Mouse (Mus musculus) neural tube, embryonic 14.5 days (tissue): Measurements from ENCODE around the gene Mbd3. TPM values are rescaled to one million over a fixed set of nuclear protein-coding genes. Genes with fewer than 3 reads are reported as not detected.

Source experiments
- ATAC-seq: fragments of 200-750 bp; cut with Nextera tagmentation; 2 replicates; pipeline ENCODE4 v1.8.0; 2017; ENCODE audit warnings: low read depth, mild to moderate bottlenecking, moderate TSS enrichment, moderate library complexity
- H3K27ac ChIP-seq: fragments of 300-500 bp; sonication (generic); 2 replicates; pipeline ENCODE4 v1.5.1; 2014; ENCODE audit warnings: low read depth, mild to moderate bottlenecking, control low read depth, low read length, moderate library complexity, mixed read lengths
- H3K27me3 ChIP-seq: fragments of 300-500 bp; sonication (generic); 2 replicates; pipeline ENCODE4 v1.6.1; 2014; ENCODE audit warnings: low read length; ENCODE audit not compliant: control insufficient read depth, insufficient read depth
- H3K36me3 ChIP-seq: fragments of 300-500 bp; sonication (generic); 2 replicates; pipeline ENCODE4 v1.6.1; 2014; ENCODE audit warnings: low read length, mixed read lengths; ENCODE audit not compliant: control insufficient read depth, insufficient read depth
- H3K4me1 ChIP-seq: fragments of 300-500 bp; sonication (generic); 2 replicates; pipeline ENCODE4 v1.6.1; 2014; ENCODE audit warnings: low read length; ENCODE audit not compliant: control insufficient read depth, insufficient read depth
- H3K4me2 ChIP-seq: fragments of 300-500 bp; sonication (generic); 2 replicates; pipeline ENCODE4 v1.6.1; 2014; ENCODE audit warnings: mild to moderate bottlenecking, low read depth, low read length, control low read depth
- H3K4me3 ChIP-seq: fragments of 300-500 bp; sonication (generic); 2 replicates; pipeline ENCODE4 v1.5.1; 2014; ENCODE audit warnings: low read depth, low read length, control low read depth, mixed read lengths
- H3K9ac ChIP-seq: fragments of 300-500 bp; sonication (generic); replicated peaks from 2 replicates; pipeline ENCODE4 v1.6.1; 2014; ENCODE audit warnings: low read depth, mild to moderate bottlenecking, control low read depth, low read length, mixed read lengths
- H3K9me3 ChIP-seq: fragments of 300-500 bp; sonication (generic); 2 replicates; pipeline ENCODE4 v1.6.1; 2016; ENCODE audit warnings: low read length; ENCODE audit not compliant: control insufficient read depth
- WGBS: fragments of 180-500 bp; shearing (Covaris S2); extraction: QIAGEN DNeasy Blood & Tissue Kit; methylation state at CpG from one replicate; pipeline ENCODE4 v1.1.7; 2014; 5-methylcytosine and 5-hydroxymethylcytosine counted together
- polyA plus RNA-seq: library from polyadenylated mRNA; unstranded; fragments of >200 nt; fragmentation: Nextera tagmentation; extraction: Ambion mirVana; gene quantifications from 2 replicates; pipeline ENCODE4 v1.2.1, GENCODE M21; 2014

The Mbd3 gene
- polyA plus RNA-seq, 1 experiment from 2014 or later, result 162 TPM

GRCm38 (mm10) chr10:80405481-80406173 is 6.3 kb upstream of the Mbd3 start:
- ATAC-seq, result no peak
- 63% methylated on average over 10 of the region's 10 CpGs for WGBS
- no peaks in the 10 kb centered on the region for H3K9me3 ChIP-seq
- H3K4me2 ChIP-seq, result peak overlapping the region; percentile 55
- no peak overlapping the region for H3K27ac ChIP-seq
- H3K4me3 ChIP-seq, result peak overlapping the region; percentile 77
- H3K27me3 ChIP-seq, result no peaks in the 10 kb centered on the region; the same call in 1 of the 2 replicates
- H3K4me1 ChIP-seq, result peaks cover 16% of the 10 kb centered on the region
- H3K9ac ChIP-seq, result peak overlapping the region; percentile 82
- H3K36me3 ChIP-seq, result peaks cover 32% of the 10 kb centered on the region

- H3K27ac ChIP-seq, result no peak overlapping the region
- no peak overlapping the region for H3K9ac ChIP-seq
- no peak overlapping the region for H3K4me3 ChIP-seq
- H3K4me1 ChIP-seq, result peaks cover 23% of the 10 kb centered on the region
- no peak overlapping the region for H3K4me2 ChIP-seq
- no peaks in the 10 kb centered on the region for H3K9me3 ChIP-seq
- H3K36me3 ChIP-seq, result peaks cover 22% of the 10 kb centered on the region
- H3K27me3 ChIP-seq, result no peaks in the 10 kb centered on the region; the same call in 1 of the 2 replicates
- ATAC-seq, result no peak
- WGBS, result 96% methylated on average over 4 of the region's 4 CpGs
These were observed 3.8 kb upstream of the Mbd3 start for GRCm38 (mm10) chr10:80403044-80403692.

GRCm38 (mm10) chr10:80400704-80401161 is 1.4 kb upstream of the Mbd3 start:
- H3K9ac ChIP-seq, result no peak overlapping the region
- H3K36me3 ChIP-seq, result peaks cover 22% of the 10 kb centered on the region
- H3K4me3 ChIP-seq, result no peak overlapping the region
- H3K9me3 ChIP-seq, result no peaks in the 10 kb centered on the region
- ATAC-seq, result no peak
- 89% methylated on average over 4 of the region's 4 CpGs for WGBS
- H3K27me3 ChIP-seq, result no peaks in the 10 kb centered on the region
- peak overlapping the region; percentile 74; the same call in 1 of the 2 replicates for H3K4me2 ChIP-seq
- H3K4me1 ChIP-seq, result peaks cover 25% of the 10 kb centered on the region
- peak overlapping the region; percentile 82; the same call in 1 of the 2 replicates for H3K27ac ChIP-seq

DNA sequence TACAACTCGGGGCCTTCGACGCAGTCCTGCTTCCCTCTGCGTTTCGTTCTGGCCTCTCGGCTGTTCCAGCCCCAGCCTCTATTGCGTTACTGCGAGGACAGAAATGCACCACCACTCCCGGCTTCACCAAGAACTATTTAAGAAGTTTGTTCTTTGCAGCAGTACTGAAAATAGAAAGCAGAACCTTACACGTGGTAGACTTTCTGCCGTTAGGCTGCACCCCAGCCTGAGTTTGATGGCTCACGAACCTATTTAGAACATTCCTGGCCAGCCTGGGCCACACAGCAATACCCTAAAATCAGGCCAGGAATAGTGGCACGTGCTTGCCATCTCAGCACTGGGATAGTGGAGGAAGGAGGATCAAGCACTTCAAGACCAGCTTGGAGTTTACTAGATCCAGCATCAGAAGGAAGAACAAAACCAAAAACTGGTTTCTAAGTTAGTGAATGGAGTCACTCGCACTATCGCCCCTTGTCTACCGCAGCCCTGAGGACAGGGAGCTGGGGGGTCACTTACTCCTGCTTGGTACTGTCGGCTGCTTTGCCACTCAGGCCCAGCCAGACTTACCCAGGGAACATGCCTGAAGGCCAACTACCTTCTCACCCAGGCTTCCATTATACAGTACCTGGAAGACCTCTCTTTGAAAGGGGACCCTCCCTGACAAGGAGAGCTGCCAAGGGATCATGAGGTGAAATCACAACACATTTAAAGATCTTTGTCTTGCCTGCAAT is 788 bp upstream of the Mbd3 start:
- no peak for ATAC-seq
- Histone ChIP-seq H3K4me2 (peak overlapping the region; percentile 74), H3K4me3 (peak overlapping the region; percentile 67), H3K4me1 (peaks cover 20% of the 10 kb centered on the region), H3K9ac (peak overlapping the region; percentile 60), H3K27ac (peak overlapping the region; percentile 82), H3K36me3 (peaks cover 26% of the 10 kb centered on the region), H3K9me3 (no peaks in the 10 kb centered on the region), H3K27me3 (no peaks in the 10 kb centered on the region)
- WGBS, result 16% methylated on average over 17 of the region's 17 CpGs

DNA sequence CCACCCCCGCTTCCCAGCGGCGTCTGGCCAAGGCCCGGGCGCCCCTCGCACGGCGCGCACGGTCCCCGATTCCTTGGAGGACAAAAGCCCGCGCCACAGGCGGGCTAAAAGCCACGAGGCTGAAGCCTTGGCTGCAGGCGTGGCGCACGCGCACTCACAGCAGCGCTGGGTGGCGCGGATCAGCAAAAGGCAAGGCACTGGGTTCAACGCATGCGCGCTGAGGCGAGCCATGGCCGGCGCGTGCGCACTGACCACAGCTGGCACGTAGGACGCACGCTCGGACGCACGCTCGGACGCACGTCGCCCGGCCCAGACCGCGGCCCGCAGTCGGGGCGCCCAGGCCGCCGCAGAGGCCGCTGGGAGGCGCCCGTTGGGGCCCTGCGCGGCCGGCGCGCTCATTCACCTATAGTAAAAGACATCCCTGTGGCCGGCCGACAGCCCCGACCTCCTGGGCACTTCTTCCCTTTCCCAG is 595 bp downstream of the Mbd3 start:
- Histone ChIP-seq H3K27me3 (no peaks in the 10 kb centered on the region), H3K9me3 (no peaks in the 10 kb centered on the region), H3K4me2 (peak overlapping the region; percentile 87), H3K4me1 (peaks cover 20% of the 10 kb centered on the region), H3K9ac (peak overlapping the region; percentile 91), H3K27ac (peak overlapping the region; percentile 98), H3K36me3 (peaks cover 37% of the 10 kb centered on the region), H3K4me3 (peak overlapping the region; percentile 67)
- ATAC-seq, result peak; percentile 80
- WGBS, result under 1% methylated on average over 57 of the region's 59 CpGs

DNA sequence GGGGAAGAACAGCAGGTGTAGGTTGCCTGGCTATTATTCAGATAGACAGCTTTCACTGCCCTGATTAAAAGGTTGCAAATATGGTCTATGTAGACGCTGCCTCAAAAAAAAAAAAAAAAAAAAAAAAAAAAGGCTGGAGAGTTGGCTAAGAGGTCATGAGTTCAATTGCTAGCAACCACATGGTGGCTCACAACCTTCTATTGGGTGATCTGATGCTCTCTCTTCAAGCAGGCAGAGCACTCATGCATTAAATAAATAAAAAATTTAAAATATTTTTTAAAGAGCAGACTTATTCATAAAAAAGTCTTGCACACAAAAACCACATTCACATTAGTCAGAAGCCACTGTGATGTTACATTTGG is 1.2 kb downstream of the Mbd3 start:
- no peak for ATAC-seq
- Histone ChIP-seq H3K27me3 (no peaks in the 10 kb centered on the region), H3K36me3 (peaks cover 37% of the 10 kb centered on the region), H3K4me3 (peak overlapping the region; percentile 67), H3K4me1 (peaks cover 20% of the 10 kb centered on the region), H3K9me3 (no peaks in the 10 kb centered on the region), H3K9ac (peak overlapping the region; percentile 91), H3K27ac (peak overlapping the region; percentile 98), H3K4me2 (peak overlapping the region; percentile 87)
- WGBS, result 0% methylated on average over 1 of the region's 1 CpGs

DNA sequence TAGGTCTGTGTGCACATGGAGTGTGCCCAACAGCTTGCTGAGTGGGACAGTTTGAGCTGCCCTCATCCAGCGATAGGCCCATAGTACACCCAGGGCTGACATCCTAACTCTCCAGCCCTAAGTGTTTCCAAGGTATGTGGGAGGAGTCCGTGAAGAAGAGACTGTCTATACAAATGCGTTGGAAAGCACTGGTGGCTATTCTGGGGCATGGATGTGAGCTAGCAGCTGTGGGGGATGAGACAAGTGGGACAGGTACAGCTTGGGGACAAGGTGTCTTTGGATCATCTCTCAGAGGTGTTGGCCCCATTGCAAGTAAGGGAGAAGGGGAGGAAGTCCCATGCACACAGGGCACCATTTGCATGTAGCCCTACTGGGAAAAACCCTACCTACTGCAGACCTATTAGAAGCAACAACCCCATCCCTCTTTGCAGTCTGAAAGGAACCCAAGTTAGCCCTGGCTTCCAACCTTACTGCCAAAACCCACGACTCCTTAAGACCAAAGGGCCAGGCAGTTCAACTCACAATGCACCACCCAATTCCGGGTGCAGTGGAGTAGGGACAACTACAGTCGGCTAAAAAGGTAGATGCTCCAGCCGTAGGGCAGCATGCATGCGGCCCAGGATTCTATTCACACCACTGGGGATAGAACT is 1.7 kb downstream of the Mbd3 start:
- no peak for ATAC-seq
- whole genome bisulfite sequencing, result 46% methylated on average over 8 of the region's 8 CpGs

DNA sequence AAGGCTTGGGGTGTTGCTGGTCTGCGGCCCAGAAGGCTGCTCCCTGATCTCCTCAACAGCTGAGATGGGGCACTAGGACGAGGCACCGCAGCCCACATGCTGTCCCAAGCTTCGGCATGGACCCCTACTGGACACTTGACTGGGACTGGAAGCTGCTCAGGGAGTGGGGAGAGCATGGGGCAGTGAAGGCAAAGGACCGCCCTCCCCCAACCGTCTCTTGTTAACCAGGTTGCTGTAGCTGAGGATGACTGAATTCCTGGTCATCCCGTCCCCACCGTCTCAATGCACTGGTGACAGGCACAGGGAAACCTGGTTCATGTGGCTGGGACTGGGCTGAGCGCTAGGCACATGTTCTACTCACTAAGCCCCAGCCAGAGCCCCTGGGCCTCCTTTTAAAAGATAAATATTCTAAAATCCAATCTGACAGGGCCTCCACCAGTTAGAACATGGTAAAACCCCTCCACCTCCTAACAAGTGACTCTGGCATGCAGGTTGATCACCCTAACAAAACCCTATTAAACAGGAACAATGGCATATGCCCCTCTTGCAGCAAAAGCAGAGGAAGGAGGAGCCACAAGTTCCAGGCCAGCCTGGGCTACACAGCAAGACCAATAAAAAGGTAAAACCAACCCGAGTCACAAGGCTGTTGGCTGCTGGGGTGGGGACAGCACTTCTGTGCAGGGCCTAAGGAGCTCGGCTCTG is 2.4 kb downstream of the Mbd3 start:
- no peak for ATAC-seq
- H3K9ac ChIP-seq, result no peak overlapping the region; the same call in none of the 2 replicates
- H3K4me2 ChIP-seq, result peak overlapping the region; percentile 87
- peaks cover 20% of the 10 kb centered on the region for H3K4me1 ChIP-seq
- 89% methylated on average over 11 of the region's 11 CpGs for WGBS
- H3K4me3 ChIP-seq, result peak overlapping the region; percentile 67
- peaks cover 39% of the 10 kb centered on the region for H3K36me3 ChIP-seq
- H3K27me3 ChIP-seq, result no peaks in the 10 kb centered on the region
- H3K9me3 ChIP-seq, result no peaks in the 10 kb centered on the region
- H3K27ac ChIP-seq, result 0 out of 2 replicates have a peak overlapping the region, but pooled peaks have one; percentile 98

More for the DNA sequence above, 1.7 kb downstream of the Mbd3 start:
- Histone ChIP-seq H3K36me3 (peaks cover 38% of the 10 kb centered on the region), H3K9me3 (no peaks in the 10 kb centered on the region), H3K9ac (peak overlapping the region; percentile 91), H3K4me1 (peaks cover 20% of the 10 kb centered on the region), H3K27me3 (no peaks in the 10 kb centered on the region), H3K4me2 (peak overlapping the region; percentile 87), H3K4me3 (peak overlapping the region; percentile 67), H3K27ac (peak overlapping the region; percentile 98)
